Comparison of ENCODE assay signal across 25 mouse cellular contexts in genomic region chr4:123605309-123605708, GRCm38 (mm10).
DNase-seq lines count a peak whose midpoint lies in the region; ATAC-seq and TF ChIP-seq lines count a peak whose summit lies in the region.
"Had no signal": no experiment of that assay in that cellular context is flagged by ENCODE, and none has a peak within 500 bp of the region (broad histone marks: within the 10 kb centered on the region; RNA-seq: fewer than 3 reads in every experiment).

No protein-coding gene starts in this region.

- no peak overlapping the region for H3K27ac ChIP-seq in heart, embryonic 10.5 days
- no peak overlapping the region for H3K27ac ChIP-seq in heart, postnatal 0 days (ENCODE audit: low read depth)
- no peak overlapping the region for H3K27ac ChIP-seq in lung, embryonic 16.5 days (ENCODE audit: low read length)
- H3K27ac ChIP-seq: forebrain, embryonic 12.5 days; hindbrain, embryonic 10.5 days; liver, embryonic 12.5 days; midbrain, embryonic 13.5 days had no signal

- WGBS in heart, embryonic 10.5 days, result 29% methylated on average over 1 of the region's 1 CpGs
- 37% methylated on average over 1 of the region's 1 CpGs for WGBS in heart, postnatal 0 days
- WGBS in lung, embryonic 16.5 days, result 52% methylated on average over 1 of the region's 1 CpGs

- no peak overlapping the region for H3K4me2 ChIP-seq in heart, postnatal 0 days (ENCODE audit: low read depth, low read length)
- H3K4me2 ChIP-seq in lung, embryonic 16.5 days (ENCODE audit: low read depth, low read length), result peak overlapping the region; percentile 37; the same call in 1 of the 2 replicates
- H3K4me2 ChIP-seq: forebrain, embryonic 12.5 days; liver, embryonic 12.5 days; midbrain, embryonic 13.5 days had no signal

- peak; percentile 81 for DNase-seq in heart, embryonic 10.5 days (ENCODE audit: low spot score)
- no peak for DNase-seq in heart, postnatal 36 days
- DNase-seq in heart, postnatal 0 days (ENCODE audit: low spot score), result no peak
- DNase-seq in heart, adult 9 months (ENCODE audit: low spot score in 2 of 2), result no peak
- DNase-seq in lung, postnatal 14 days, result no peak
- peak; percentile 31 for DNase-seq in gonadal fat pad, adult 2 months (ENCODE audit: low read depth)
- no peak for DNase-seq in frontal cortex, postnatal 10 days (ENCODE audit: low spot score in 2 of 2)
- DNase-seq: adrenal gland, adult 8-10 months; cerebellum, adult 2 months; gastrocnemius, postnatal 14 days; heart, adult 18-20 months; kidney, adult 2 months; kidney, postnatal 4 days; liver, postnatal 0 days; right cerebral cortex, adult 18-20 months; spleen, adult 18-20 months; thymus, postnatal 14 days had no signal

- peaks cover 5% of the 10 kb centered on the region; the same call in 1 of the 2 replicates for H3K36me3 ChIP-seq in heart, embryonic 10.5 days
- no peaks in the 10 kb centered on the region for H3K36me3 ChIP-seq in heart, postnatal 0 days (replicated peaks; ENCODE audit: control insufficient read depth, insufficient read depth, low read length)
- H3K36me3 ChIP-seq in lung, embryonic 16.5 days (ENCODE audit: control insufficient read depth, insufficient read depth, low read length), result peaks cover 5% of the 10 kb centered on the region
- H3K36me3 ChIP-seq: G1E; liver, embryonic 12.5 days had no signal

- peaks cover 20% of the 10 kb centered on the region for H3K4me1 ChIP-seq in heart, embryonic 10.5 days
- peaks cover 11% of the 10 kb centered on the region; the same call in 1 of the 2 replicates for H3K4me1 ChIP-seq in heart, postnatal 0 days (ENCODE audit: control insufficient read depth, insufficient read depth)
- peaks cover 11% of the 10 kb centered on the region; the same call in 1 of the 2 replicates for H3K4me1 ChIP-seq in lung, embryonic 16.5 days (replicated peaks; ENCODE audit: control insufficient read depth, insufficient read depth, low read length)
- H3K4me1 ChIP-seq: liver, embryonic 12.5 days; megakaryocyte, embryonic 14.5 days had no signal

- no peak overlapping the region for H3K9ac ChIP-seq in heart, postnatal 0 days (replicated peaks; ENCODE audit: low read depth, low read length)
- no peak overlapping the region for H3K9ac ChIP-seq in lung, embryonic 16.5 days (ENCODE audit: low read length)
- H3K9ac ChIP-seq: forebrain, embryonic 12.5 days; liver, embryonic 12.5 days; liver, postnatal 0 days; midbrain, embryonic 13.5 days had no signal

- ATAC-seq in heart, postnatal 0 days (ENCODE audit: insufficient read depth, low read depth), result peak; percentile 44; the same call in 1 of the 2 replicates
- no peak for ATAC-seq in lung, embryonic 16.5 days (ENCODE audit: low read depth)
- ATAC-seq: liver, embryonic 12.5 days; liver, postnatal 0 days; midbrain, embryonic 13.5 days had no signal

- H3K27me3 ChIP-seq in heart, embryonic 10.5 days (ENCODE audit: insufficient read depth, poor library complexity, severe bottlenecking), result no peaks in the 10 kb centered on the region
- H3K27me3 ChIP-seq in heart, postnatal 0 days (ENCODE audit: control insufficient read depth, insufficient read depth, low read length), result no peaks in the 10 kb centered on the region
- H3K27me3 ChIP-seq in lung, embryonic 16.5 days (ENCODE audit: control insufficient read depth, insufficient read depth, low read depth, low read length), result no peaks in the 10 kb centered on the region
- H3K27me3 ChIP-seq: forebrain, embryonic 12.5 days; liver, embryonic 12.5 days; midbrain, embryonic 13.5 days had no signal

- TF ChIP-seq CTCF in heart, postnatal 0 days (IDR thresholded peaks at IDR 0.05; ENCODE audit: low read depth), result no peak

- TF ChIP-seq EP300 in heart, postnatal 0 days (IDR thresholded peaks at IDR 0.05; ENCODE audit: low read depth), result no peak

- intact Hi-C loops in heart, postnatal 36 days (cut with DNase I), result loop anchor here (10.0 kb wide), 1 partner anchor 289 kb away; no protein-coding TSS in a partner anchor

- no peak overlapping the region for H3K4me3 ChIP-seq in heart, embryonic 10.5 days
- no peak overlapping the region for H3K4me3 ChIP-seq in heart, postnatal 0 days (ENCODE audit: low read depth, low read length)
- H3K4me3 ChIP-seq in lung, embryonic 16.5 days (ENCODE audit: low read length), result no peak overlapping the region
- H3K4me3 ChIP-seq: erythroblast, embryonic 14.5 days; forebrain, embryonic 12.5 days; hindbrain, embryonic 10.5 days; liver, embryonic 12.5 days; megakaryocyte, embryonic 14.5 days; midbrain, embryonic 13.5 days had no signal

- H3K9me3 ChIP-seq in heart, embryonic 10.5 days, result no peaks in the 10 kb centered on the region
- 0 out of 2 replicates have a peak, but pooled peaks cover 4% of the 10 kb centered on the region for H3K9me3 ChIP-seq in heart, postnatal 0 days (replicated peaks; ENCODE audit: control insufficient read depth, low read length)
- no peaks in the 10 kb centered on the region for H3K9me3 ChIP-seq in lung, embryonic 16.5 days (ENCODE audit: control insufficient read depth, low read length)
- H3K9me3 ChIP-seq: G1E; midbrain, embryonic 13.5 days had no signal

Comparison
In these comparisons a context has a peak if more than half of its experiments do, and no peak if none do; other contexts are left out.
1. DNase-seq: peak in heart, embryonic 10.5 days (single experiment) and gonadal fat pad, adult 2 months (single experiment); none in heart, postnatal 36 days (0 of 2), heart, postnatal 0 days (single experiment), heart, adult 9 months (0 of 2), lung, postnatal 14 days (single experiment) and frontal cortex, postnatal 10 days (0 of 2).